ENCODE assay signal across 16 mouse cellular contexts in the genomic region with DNA sequence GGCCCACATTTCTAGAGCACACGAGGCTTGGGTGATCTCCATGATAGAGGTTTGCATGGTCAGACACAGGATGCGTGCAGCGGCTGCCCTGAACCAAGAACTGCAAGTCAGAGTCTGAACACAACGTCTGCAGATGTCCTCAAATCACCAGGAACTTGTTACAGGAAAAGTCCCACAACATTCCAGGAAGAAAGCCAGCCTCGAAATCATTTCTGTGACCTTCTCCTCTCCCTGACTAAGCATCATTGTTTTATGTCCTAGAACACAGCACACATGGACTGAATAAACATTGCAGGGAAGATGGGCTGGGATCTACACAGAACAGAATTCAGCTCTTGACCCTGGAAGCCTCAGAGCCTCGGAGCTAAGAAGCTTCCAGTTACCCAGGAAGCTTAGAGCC.
A peak's percentile ranks its signal among the peaks of the same experiment; 100 is the strongest.
DNase-seq lines count a peak whose midpoint lies in the region; ATAC-seq and TF ChIP-seq lines count a peak whose summit lies in the region.
"Had no signal": no experiment of that assay in that cellular context is flagged by ENCODE, and none has a peak within 500 bp of the region (broad histone marks: within the 10 kb centered on the region; RNA-seq: fewer than 3 reads in every experiment).

No protein-coding gene starts in this region.

- H3K9me3 ChIP-seq in kidney, embryonic 14.5 days (ENCODE audit: control insufficient read depth, low read length): no peaks in the 10 kb centered on the region
- H3K9me3 ChIP-seq: forebrain, embryonic 15.5 days; heart, embryonic 15.5 days; limb, embryonic 13.5 days; stomach, embryonic 15.5 days had no signal

- WGBS in kidney, adult 2 months: 30% methylated on average over 6 of the region's 6 CpGs
- WGBS in kidney, embryonic 14.5 days: 54% methylated on average over 6 of the region's 6 CpGs

- H3K4me2 ChIP-seq in kidney, embryonic 14.5 days (replicated peaks; ENCODE audit: low read depth, low read length): no peak overlapping the region
- H3K4me2 ChIP-seq: forebrain, embryonic 15.5 days; heart, embryonic 15.5 days; limb, embryonic 13.5 days; stomach, embryonic 15.5 days had no signal

- H3K9ac ChIP-seq in kidney, embryonic 14.5 days (ENCODE audit: low read depth, low read length): no peak overlapping the region
- H3K9ac ChIP-seq: forebrain, embryonic 15.5 days; heart, embryonic 15.5 days; limb, embryonic 13.5 days; stomach, embryonic 15.5 days had no signal

- TF ChIP-seq CTCF in kidney, adult 2 months (conservative IDR thresholded peaks at IDR 0.05; ENCODE audit: insufficient read depth, insufficient read length, low read depth, low read length): no peak
- no peak for TF ChIP-seq CTCF in Patski (IDR thresholded peaks at IDR 0.05)

- no peak overlapping the region for H3K4me3 ChIP-seq in kidney, adult 2 months (ENCODE audit: insufficient read depth, low read depth, low read length)
- no peak overlapping the region for H3K4me3 ChIP-seq in kidney, embryonic 14.5 days (ENCODE audit: low read length)
- H3K4me3 ChIP-seq: forebrain, embryonic 15.5 days; heart, embryonic 15.5 days; limb, embryonic 13.5 days; stomach, embryonic 15.5 days had no signal

- peaks cover 22% of the 10 kb centered on the region for H3K4me1 ChIP-seq in kidney, adult 2 months (ENCODE audit: control insufficient read depth, insufficient read depth, low read length)
- 0 out of 2 replicates have a peak, but pooled peaks cover 7% of the 10 kb centered on the region for H3K4me1 ChIP-seq in kidney, embryonic 14.5 days (ENCODE audit: control insufficient read depth, insufficient read depth, low read length)

- no peak for ATAC-seq in kidney, embryonic 14.5 days (ENCODE audit: low FRiP score, low TSS enrichment)
- peak; percentile 27 for ATAC-seq in Patski
- ATAC-seq: forebrain, embryonic 15.5 days; inflammation-experienced regulatory T-cells, adult 6 months had no signal

- in situ Hi-C loops in Patski (cut with MboI; ENCODE audit: low pct_unique_long_range_greater_than_20kb): no loop called here

- no peaks in the 10 kb centered on the region for H3K36me3 ChIP-seq in kidney, adult 2 months (ENCODE audit: control insufficient read depth, insufficient read depth, low read length)
- H3K36me3 ChIP-seq in kidney, embryonic 14.5 days (ENCODE audit: control insufficient read depth, insufficient read depth, low read length): no peaks in the 10 kb centered on the region
- H3K36me3 ChIP-seq: forebrain, embryonic 15.5 days; heart, embryonic 15.5 days; limb, embryonic 13.5 days; stomach, embryonic 15.5 days had no signal

- H3K27me3 ChIP-seq in kidney, adult 2 months (replicated peaks; ENCODE audit: control insufficient read depth, insufficient read depth, low read length): no peaks in the 10 kb centered on the region
- H3K27me3 ChIP-seq in kidney, embryonic 14.5 days (ENCODE audit: control insufficient read depth, insufficient read depth, low read length): no peaks in the 10 kb centered on the region
- no peaks in the 10 kb centered on the region for H3K27me3 ChIP-seq in Patski
- H3K27me3 ChIP-seq: CH12.LX; forebrain, embryonic 15.5 days; heart, embryonic 15.5 days; limb, embryonic 13.5 days; stomach, embryonic 15.5 days had no signal

- DNase-seq in kidney, adult 2 months: peak; percentile 76
- DNase-seq in Patski (ENCODE audit: low read depth, low spot score): no peak
- peak; percentile 61 for DNase-seq in heart, adult 8-10 months (ENCODE audit: low spot score)
- peak; percentile 35 to 66 for DNase-seq in kidney, postnatal 36 days
- DNase-seq in embryo, embryonic 10 days (ENCODE audit: low spot score): no peak
- DNase-seq in layer of hippocampus, postnatal 25 days (ENCODE audit: extremely low spot score in 1 of 2, low spot score in 1 of 2): no peak
- DNase-seq: cerebellum, adult 8-10 months; layer of hippocampus, postnatal 36 days; right cerebral cortex, postnatal 25 days had no signal

- CTCF ChIA-PET in Patski (lab: Charles Lee): interaction anchor here (1.0 to 1.2 kb wide), 3 partner anchors 14 to 84 kb away, joined by 3 to 4 read pairs (median 3); no protein-coding TSS in a partner anchor

- peak overlapping the region; percentile 65 for H3K27ac ChIP-seq in kidney, adult 2 months (ENCODE audit: insufficient read depth, low read depth, low read length)
- no peak overlapping the region for H3K27ac ChIP-seq in kidney, embryonic 14.5 days (ENCODE audit: low read depth, low read length)
- H3K27ac ChIP-seq: forebrain, embryonic 15.5 days; heart, embryonic 15.5 days; limb, embryonic 13.5 days; stomach, embryonic 15.5 days had no signal

- TF ChIP-seq POLR2A in kidney, adult 2 months (IDR thresholded peaks at IDR 0.05; ENCODE audit: low read depth, low read length): no peak

- POLR2A ChIA-PET in Patski (lab: Charles Lee): no interaction called here

Comparison
In these comparisons a context has a peak if more than half of its experiments do, and no peak if none do; other contexts are left out.
1. DNase-seq: peak in kidney, adult 2 months (single experiment), heart, adult 8-10 months (single experiment) and kidney, postnatal 36 days (2 of 2); none in Patski (single experiment), embryo, embryonic 10 days (single experiment) and layer of hippocampus, postnatal 25 days (0 of 2).